Mouse (Mus musculus) right cerebral cortex, postnatal 36 days (tissue): Measurements from ENCODE around the gene Pgghg.

Experiments used
- DNase-seq, 2 experiments: peaks; one replicate each; pipeline ENCODE4 v3.0.0; 2022; ENCODE audit warnings: low spot score in 2 of 2, mixed read lengths in 1 of 2

The Pgghg gene

GRCm38 (mm10) chr7:140923070-140923775 lies 18.0 kb upstream of the Pgghg start:
- DNase-seq = no peak

- no peak for DNase-seq
These were observed 14.0 kb upstream of the Pgghg start for GRCm38 (mm10) chr7:140927181-140927580.

GRCm38 (mm10) chr7:140938436-140938835 lies 2.8 kb upstream of the Pgghg start:
- DNase-seq = no peak

GRCm38 (mm10) chr7:140938896-140939295 lies 2.3 kb upstream of the Pgghg start:
- no peak for DNase-seq

GRCm38 (mm10) chr7:140939669-140940171 lies 1.5 kb upstream of the Pgghg start:
- DNase-seq = no peak

- DNase-seq = no peak
These were observed 1.1 kb downstream of the Pgghg start for GRCm38 (mm10) chr7:140942341-140942740.

- no peak for DNase-seq
These were observed 1.6 kb downstream of the Pgghg start for GRCm38 (mm10) chr7:140942811-140943210.

GRCm38 (mm10) chr7:140943356-140943755 lies 2.2 kb downstream of the Pgghg start:
- DNase-seq = no peak

- no peak for DNase-seq
These were observed 3.0 kb downstream of the Pgghg start for GRCm38 (mm10) chr7:140944236-140944635.

GRCm38 (mm10) chr7:140945247-140945646 lies 4.1 kb downstream of the Pgghg start:
- no peak for DNase-seq

- DNase-seq = no peak
These were observed 5.1 kb downstream of the Pgghg start for GRCm38 (mm10) chr7:140946311-140946710.

- DNase-seq = no peak
These were observed 5.8 kb downstream of the Pgghg start for GRCm38 (mm10) chr7:140946980-140947379.

- DNase-seq = no peak
These were observed 7.0 kb downstream of the Pgghg start for GRCm38 (mm10) chr7:140948161-140948560.

GRCm38 (mm10) chr7:140949255-140949654 lies 8.1 kb downstream of the Pgghg start:
- no peak for DNase-seq

- no peak for DNase-seq
These were observed 8.8 kb downstream of the Pgghg start, which contains the start of gene Ifitm5 for GRCm38 (mm10) chr7:140949824-140950530. Gene Ifitm5, minus strand, starts transcription at chr7:140950291.

- DNase-seq = no peak
These were observed 9.9 kb downstream of the Pgghg start for GRCm38 (mm10) chr7:140951051-140951450.

GRCm38 (mm10) chr7:140951765-140952164 lies 10.6 kb downstream of the Pgghg start:
- DNase-seq = no peak

- DNase-seq = no peak
These were observed 11.2 kb downstream of the Pgghg start for GRCm38 (mm10) chr7:140952441-140952840.

GRCm38 (mm10) chr7:140953133-140953532 lies 11.9 kb downstream of the Pgghg start:
- DNase-seq = no peak

GRCm38 (mm10) chr7:140953800-140954732 lies 12.9 kb downstream of the Pgghg start:
- DNase-seq = no peak

- DNase-seq = no peak
These were observed 13.5 kb downstream of the Pgghg start for GRCm38 (mm10) chr7:140954733-140955071.

GRCm38 (mm10) chr7:140955342-140955741 lies 14.2 kb downstream of the Pgghg start:
- no peak for DNase-seq
